Mouse (Mus musculus): ENCODE measurements around the gene Arid1b.

The Arid1b gene

DNA sequence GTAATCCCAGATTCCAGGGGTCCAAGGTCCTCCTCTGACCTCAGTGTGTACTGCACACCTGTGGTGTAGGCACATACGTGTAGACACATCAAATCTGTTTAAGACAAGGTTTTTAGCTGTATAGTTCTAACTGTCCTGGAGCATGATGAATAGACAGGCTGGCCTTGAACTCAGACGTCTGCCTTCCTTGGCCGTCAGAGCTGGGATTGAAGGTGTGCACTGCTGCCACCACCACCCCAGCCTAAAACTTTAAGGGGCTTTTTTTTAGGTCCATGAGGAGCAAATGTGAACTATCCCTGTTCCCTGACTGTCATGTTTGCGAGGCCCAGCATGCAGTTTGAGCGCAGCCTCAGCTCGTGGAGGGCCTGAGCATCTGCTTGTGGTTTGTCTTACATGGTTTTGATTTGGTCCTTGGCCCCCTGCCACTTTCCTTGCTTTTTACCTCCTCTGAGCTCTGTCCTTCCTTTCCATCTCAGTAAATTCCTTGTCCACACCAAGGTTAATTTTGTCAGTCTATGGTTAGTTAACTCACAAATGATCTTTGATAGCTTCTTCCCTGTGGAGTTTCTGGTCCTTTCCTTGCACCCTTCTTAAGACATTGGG is 224.9 kb downstream of the Arid1b start:
- DNase-seq, result no peak

DNA sequence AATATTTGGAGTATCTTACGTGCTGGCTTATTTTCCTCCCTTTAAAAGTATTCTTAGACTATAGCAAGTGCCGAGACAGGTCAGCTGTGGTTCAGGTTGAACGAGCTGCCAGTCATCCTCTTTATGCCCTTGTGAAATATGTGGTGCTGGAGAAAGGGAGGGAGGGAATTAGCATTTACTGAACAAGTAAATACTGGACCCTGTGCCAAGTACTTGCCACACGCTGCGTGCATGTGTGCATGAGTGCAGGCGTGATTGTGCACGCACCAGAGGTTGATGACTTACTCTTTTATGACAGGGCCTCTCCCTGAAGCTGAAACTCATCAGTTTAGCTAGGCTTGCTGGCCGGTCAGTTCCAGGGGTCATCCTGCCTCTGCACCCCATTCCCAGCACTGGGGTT is 226.9 kb downstream of the Arid1b start:
- no peak for DNase-seq

DNA sequence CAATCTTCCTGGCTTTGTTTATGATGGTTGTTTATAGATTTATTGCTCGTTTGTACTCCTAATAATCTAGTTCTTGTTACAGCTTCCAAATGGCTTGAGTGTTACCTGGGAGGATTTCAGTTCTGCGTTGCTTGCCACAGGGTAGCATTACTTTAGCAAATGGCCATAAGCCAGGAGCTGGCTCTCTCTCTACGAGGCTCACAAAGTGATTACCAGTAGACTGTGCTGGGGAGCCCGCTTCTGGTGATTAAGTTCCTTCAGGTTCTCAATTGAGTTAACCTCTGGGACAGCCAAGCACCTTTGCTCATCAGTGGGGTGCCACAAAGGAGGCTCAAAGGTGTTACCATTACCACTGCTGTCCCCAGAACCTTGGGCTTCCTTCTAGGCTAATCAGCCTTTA is 227.4 kb downstream of the Arid1b start:
- no peak for DNase-seq

DNA sequence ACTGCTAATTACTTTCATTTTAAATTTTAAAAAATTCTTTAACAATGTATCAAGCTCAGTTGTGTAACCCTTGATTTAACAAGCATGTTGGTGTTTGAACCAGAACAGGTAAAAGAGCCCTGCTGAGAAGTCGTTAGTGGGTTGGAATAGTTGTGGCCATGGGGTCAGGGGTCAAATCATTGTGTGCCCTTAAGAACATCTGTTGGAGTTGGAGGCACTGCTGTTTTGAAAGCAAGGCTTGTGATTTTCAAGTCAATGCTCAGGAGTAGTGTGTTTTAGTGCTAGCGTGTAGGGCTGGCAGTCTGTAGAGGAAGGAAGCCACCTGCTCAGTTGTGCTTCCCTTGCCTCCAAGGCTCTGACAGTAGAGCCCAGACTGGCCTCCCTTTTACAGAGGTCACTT is 228.7 kb downstream of the Arid1b start:
- no peak for DNase-seq

DNA sequence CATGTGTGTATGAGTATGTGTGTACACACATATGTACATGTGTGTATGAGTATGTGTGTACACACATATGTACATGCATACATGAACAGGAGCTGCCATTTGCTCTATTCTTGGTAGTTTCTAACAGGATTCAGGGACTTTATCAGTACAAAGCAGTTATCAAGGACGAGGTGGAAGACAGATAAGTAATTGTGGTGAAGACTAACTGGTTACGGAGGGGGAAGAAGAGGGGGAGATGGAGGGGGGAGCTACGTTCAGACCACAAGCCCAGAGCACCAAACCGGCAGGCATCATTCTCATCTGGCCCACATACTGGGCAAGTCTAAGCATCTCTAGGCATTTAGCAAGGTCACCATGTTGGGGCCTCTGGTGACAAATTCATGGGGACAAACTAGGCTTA is 230.8 kb downstream of the Arid1b start:
- DNase-seq, result no peak

DNA sequence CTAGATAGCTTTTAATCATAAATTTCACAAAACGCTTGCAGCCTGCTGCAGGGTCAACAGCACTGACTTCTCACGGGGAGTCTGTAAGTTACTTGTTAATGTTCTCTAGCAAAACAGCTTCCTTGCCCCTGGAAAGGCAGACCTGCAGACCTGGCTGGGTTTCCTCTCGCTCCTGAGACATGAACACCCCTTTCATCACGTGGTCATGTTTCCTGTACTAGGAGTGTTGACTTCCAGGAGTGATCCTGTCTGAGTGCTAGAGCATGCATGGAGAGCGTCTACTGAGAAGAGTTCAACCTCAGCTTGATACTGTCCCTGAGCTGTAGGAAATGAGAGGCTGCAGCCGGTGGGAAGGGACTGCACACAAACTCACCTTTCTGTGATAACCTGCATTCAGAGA is 233.0 kb downstream of the Arid1b start:
- DNase-seq, result no peak

DNA sequence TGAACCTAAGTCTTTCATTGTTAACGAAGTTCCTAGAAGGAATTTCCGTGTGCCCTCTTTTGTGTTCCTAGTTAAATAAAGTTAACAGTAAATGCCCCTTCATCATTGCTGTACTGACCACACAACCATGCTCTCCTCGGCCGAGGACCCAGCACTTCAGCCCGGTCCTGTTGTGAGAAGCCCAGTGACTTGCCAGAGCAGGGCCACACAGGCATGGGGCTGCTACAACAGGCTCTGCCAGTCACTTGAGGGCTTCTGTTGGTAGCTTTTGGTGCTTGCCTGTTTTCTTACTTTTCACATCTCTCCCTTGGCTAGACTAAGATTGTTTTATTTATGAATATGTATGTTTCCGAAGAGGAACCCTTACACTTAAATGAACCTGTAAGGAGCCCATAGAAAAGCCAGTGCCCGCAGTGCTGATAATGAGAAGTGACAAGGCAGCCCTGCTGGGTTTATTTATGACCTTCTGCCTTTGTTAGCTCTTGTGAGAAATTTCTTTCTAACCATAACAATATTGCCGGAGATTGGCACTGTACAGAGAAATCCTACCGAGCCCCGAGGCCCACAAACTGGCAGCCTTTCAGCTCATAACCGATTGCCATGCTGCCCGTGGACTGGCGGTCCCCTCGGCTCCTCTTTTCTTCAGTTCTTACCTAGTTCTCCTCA is 234.0 kb downstream of the Arid1b start:
- no peak for DNase-seq

DNA sequence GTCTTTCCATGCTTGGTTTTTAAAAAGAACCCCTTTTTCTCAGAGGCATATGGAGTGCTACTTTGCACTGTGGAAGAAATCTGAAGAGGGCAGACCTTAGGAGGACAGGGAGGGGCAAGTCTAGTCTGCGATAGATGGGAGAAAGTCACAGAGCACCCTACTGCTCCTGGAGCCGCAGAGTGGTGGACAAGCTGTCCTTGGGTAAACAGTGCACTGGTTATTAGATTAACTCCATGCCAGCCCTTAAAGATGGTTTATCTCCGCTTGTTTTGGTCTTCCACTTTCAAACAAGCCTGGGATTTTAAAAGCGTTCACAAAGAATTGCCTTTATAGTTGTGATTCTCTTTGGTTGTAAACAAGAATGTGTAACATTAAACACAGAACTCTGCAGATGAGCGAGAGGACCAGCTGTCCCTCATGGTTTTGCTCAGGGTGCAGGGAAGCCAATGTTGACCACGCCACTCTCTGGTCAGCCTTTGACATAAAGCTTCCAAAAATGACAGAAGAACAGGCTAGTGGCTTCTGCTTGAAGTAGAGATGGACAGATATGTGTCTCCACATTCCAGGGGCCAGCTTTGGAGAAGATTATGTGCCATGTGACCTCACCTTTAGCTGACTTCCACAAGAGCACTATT is 234.6 kb downstream of the Arid1b start:
- no peak for DNase-seq

DNA sequence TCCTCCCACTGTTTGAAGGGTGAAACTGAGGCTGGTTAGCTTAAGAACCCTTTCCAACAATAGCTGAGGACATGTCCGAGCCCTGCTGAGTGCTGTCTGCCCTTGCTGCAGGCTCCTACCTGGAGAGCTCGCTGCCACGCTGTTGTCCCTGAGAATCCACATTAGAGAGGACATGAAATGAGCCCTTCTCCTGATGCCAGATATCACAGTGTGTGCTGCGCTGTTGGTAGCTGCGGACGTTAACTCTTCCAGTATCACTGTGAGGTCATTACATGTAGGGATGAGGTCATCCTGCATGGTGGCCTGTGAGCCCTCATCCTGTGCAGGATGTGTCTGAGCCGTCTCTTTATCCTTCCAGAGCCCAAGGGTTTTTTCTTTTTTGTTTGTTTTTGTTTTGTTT is 235.9 kb downstream of the Arid1b start:
- no peak for DNase-seq

DNA sequence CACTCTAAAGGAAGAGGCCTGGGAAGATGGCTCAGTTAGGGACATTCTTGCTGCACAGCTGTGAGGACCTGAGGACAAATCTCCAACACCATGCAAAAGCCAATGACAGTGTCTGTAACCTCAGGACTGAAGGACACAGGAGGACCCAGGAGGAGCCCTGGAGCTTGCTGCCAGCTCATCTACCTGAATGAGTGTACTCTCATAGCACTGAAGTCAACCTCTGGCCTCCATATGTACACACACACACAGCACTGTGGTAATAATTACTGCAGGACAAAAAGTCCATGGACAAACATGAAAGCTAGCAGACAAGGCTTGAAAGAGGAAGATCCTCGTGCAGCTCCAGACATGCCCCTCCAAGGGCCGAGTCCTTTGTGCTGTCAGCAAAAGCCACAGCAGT is 238.0 kb downstream of the Arid1b start:
- DNase-seq, result no peak

DNA sequence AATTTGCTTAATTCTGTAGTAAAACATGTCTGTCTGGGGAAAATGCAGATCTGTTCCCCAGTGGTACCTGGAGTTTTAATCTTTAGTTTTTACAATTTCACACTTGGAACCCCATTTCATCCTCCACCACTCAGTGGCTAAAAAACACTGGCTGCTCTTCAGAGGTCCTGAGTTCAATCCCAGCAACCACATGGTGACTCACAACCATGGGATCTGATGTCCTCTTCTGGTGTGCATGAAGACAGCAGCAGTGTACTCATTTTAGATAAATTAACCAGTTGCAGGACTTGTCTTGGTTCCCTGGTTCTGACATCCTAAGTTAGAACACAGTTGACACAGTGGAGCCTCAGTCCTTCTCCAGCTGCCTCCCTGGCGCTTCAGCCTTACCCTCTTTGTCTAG is 239.9 kb downstream of the Arid1b start:
- DNase-seq, result no peak

DNA sequence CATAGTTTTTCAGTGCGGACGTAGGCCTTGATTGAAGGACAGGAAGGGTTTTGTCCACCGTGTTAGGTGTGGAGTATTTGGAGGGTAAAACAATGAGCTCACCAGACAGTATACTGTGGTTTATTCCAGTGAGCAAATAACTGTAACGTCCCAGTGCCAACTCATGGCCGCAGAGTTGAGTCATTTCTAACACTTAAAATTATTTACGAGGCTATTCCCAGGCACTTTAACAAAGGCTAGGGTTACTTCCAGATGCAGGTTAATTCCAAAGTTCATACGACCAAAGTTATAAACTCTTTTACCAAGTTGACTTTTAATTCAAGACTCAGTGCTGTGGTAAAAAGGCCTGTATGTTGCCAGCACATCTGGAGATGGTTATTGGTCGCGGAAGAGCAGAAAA is 240.9 kb downstream of the Arid1b start:
- DNase-seq, result no peak

DNA sequence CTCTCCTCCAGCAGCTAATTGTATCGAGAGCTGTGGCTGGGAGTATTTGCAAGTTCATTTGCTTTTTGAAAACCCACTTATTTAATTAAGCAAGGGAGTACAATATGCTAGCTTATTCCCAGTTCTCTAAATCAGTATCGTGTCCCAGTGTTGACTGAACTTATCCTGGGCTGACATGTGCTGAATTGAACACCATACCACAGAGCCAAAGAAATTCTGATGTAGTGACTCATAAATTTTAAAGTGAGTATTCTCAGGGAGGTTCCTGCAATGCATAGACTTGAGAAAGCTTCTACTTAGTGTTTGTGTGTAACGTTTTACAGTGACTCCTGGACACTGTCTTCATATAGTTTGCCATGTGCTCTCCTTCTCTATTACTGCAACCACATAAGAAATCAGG is 243.6 kb downstream of the Arid1b start:
- DNase-seq, result no peak

DNA sequence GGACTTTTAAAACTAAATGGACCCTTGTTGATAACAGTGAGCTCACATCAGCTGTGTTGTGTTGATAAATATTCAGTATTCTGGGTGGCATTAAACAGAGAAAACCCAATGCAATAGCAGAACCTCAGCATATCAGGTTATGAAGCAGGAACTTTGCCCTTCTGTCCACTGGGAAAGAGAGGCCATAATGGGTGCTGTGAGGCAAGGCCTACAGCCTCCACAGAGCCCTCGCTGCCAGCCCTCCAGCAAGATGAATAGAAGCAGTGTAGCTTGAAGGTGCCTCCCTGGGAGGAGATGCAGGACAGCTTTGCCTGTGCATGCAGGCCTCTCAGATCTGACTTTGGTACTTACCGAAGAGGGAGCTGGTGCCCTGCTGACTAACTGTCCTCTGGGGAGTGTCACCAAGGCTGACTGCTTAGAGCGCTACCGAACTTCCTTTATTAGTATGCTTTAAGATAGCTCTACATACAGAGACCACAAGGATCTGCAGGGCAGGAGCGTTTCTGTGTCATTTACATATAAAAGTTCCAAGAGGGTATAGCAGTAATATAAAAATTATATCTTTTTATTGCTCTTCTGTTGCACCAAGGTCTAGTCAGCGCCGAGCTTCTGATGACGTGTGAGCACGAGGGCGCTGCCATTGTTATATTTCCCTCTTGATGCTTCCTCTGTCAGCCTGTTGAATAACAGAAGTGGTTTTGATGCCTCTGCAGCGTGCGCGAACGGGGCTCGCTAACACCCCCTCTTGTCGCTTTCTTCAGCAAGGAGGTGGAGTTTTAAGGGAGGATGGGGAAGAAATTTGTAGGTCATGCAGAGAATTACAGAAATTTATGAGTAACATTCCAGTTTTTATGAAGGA is 244.5 kb downstream of the Arid1b start:
- DNase-seq, result peak in 1 of 2 experiments; percentile 39

DNA sequence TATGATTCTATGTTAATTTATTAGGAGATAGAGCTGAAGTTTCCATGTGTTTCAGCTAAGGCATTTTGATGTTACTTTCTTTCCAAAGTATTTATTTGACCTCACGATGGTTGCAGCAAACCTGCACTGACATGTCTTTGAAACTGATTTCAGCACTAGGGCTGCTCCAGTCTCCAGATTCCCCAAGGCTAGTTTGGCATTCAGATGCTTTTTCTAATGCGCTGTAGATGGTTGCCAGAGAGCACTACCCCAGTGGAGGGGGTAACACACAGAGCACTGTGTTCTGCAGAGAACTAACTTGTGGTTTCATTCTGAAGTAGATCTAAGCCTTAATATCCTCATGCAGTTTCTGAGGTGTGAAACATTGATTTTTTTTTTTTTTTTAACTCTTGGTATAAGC is 250.4 kb downstream of the Arid1b start:
- no peak for DNase-seq

DNA sequence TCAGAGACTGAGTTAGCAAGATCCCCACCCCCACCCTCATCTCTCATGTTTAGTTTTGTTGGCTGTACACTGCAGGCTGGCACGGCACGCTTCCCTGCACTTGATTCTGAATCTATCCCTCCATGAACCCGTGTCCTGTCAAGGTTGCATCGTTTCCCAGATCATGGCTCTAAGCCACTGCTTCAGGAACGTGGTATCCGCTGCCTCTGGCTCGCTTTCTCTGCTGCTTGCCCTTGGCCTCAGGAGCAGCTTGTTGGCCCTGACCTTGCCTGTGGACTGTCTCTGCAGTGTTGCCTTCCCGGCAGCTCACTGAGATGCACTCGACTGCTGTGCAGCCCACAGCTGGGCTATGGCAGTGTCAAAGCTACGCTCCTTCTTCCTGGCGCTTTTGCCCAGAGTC is 252.6 kb downstream of the Arid1b start:
- no peak for DNase-seq

DNA sequence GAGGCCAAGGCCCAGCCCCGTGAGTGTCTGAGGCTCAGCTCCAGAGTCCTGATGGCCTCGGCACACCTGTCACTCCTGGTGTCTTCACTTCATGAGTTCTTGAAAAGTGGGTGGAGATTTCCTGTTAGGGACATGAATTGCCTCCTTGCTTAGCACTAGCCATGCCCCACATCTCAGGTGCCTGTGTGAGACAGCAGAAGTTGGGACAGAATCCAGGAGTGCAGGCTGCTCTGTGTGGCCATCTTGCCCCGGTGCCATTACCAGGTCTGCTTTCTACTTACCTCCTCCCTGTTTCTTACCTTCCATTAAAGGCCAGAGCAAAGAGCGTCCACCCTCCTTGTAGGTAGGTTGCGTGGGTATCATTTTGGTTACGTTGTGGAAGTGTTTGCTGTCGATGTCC is 253.1 kb downstream of the Arid1b start:
- DNase-seq, result no peak

DNA sequence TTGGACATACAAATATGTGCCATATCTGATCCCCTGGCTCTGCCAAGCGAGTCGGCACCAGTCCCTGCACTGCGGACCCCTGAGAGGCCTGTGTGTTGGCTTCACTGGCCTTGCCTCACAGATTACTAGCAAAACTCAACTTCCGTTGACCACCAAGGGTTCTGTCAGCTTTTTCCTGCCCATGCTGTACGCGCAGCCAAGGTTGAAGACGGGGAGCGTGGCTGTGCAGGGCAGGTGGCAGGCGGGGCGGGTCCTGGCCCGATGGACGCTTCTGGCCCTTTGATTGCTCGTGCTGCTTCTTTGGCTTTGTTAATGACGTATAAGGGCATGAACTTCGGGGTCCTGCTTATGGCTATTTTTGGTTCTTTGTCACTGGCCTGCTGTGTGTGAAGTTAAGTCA is 253.6 kb downstream of the Arid1b start:
- DNase-seq, result no peak

DNA sequence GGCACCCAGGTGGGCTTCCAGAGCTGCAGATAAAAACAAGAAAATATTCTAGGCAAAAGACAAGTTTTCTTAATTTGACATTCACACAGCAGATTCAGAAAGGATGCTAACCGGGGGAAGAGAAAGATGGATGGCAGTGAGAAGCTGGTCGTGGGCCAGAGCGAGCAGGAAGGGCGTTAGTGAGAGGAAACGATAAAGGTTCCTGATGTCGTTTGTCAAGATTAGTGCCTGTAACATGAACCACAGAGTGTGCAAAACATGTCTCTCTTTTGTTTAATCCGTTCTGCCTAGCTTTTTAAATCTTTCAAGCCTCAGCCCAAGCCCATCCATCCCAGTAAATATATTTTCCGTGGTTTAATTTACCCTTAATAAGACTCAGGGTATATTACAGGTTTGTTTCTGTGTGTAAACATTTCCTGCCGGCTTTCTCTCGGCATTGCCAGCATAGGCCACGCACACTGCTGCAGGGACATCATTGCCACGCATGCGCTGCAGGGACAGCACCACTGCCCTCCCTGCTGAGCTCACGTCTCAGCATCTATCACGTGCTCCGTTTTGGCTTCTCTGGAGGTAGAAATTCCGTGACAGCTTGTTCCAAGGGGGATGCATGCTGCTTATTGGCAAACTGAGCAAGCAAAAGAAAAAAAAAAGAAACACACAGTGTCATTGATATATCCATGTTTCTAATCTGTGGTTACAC is 255.0 kb downstream of the Arid1b start:
- no peak for DNase-seq

DNA sequence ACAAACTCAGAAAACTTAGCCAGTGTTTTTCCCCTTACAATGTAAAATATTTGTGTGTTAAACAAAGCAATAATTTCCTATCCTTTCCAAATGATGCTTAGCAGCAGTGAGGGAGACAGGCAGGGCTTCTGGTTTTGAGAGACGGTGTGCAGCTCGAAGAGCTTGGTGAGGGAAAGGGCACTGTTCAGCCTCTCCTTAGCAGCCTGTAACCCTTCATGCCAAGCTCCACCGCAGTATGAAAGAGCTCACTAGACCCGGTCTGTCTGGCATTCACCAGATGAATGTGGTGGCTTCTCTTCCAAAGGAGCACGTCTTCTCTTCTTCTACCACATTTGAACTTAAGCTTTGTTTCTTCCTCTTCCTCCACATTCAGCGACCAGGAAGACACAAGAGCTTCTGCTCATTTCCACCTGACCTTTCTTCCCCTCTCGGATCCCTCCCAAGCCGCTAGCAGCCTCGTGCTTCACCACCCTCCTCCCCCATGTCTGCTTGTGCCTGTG is 255.6 kb downstream of the Arid1b start:
- no peak for DNase-seq

DNA sequence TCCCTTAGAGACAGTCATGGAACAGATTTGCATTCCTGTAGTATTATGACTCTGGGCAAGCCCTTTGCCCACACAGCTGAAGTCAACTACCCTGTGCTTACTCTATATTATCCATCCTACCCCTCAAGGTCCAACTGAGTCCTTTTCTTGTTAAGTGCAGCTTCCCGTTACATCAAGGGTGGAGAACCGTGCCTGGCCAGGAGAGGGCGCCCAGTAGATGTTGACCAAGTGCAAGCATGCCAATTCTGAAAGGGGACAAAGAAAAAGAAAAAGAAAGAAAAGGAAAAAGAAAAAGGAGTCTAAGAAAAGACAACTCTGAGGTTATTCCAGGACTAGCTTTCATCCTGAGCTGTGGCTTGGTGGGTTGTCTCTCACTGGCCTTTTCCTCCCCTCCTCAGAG is 258.3 kb downstream of the Arid1b start:
- DNase-seq, result peak; percentile 15 to 42

DNA sequence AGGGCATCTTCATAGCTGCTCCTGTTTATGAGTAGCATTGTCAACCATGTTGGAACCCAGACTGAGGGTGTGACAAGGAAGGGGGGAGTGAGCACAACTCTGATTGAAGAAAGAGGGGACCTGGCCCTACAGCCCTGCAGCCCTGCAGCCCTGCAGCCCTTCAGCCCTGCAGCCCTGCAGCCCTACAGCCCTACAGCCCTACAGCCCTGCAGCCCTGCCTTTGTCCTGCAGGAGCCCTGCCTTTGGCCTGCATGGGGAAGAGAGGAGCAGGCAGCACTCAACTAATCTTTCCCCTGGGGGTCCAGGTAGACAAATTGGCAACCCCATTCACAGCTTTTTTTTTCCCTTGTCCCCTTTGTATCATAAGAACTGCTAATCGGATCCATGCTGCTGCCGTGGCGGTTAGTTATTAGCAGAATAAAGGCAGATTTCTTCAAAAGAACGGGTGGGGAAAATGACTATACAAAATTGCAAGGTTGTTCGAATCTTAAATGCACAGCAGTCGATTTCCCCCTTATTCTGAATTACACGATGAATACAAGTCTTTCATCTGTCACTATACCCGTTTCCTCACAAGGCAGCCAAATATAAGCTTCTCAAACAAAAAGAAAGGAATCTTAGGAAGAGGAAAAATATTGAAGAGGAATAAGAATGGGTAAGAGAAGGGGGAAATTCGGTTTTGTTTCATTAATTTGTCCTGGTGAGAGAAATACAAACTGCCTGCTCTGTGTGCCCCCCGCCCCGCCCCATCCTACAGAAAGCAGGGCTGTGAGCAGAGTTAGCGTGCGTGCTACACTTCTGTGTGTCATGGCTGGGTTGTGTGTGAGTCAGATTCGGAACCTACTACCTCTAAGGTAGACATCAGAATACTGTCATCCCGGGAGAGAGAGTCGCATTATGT is 260.8 kb downstream of the Arid1b start:
- DNase-seq, result no peak

Measured in thymus, adult 18-20 months (tissue).